Mouse (Mus musculus) liver, embryonic 15.5 days (tissue): Measurements from ENCODE around the gene Apba1. TPM values are rescaled to one million over a fixed set of nuclear protein-coding genes. Genes with fewer than 3 reads are reported as not detected.

Experiments
- ATAC-seq: fragments of 200-750 bp; cut with Nextera tagmentation; 2 replicates; pipeline ENCODE4 v1.8.0; 2017; ENCODE audit warnings: moderate number of reproducible peaks, mild to moderate bottlenecking, moderate library complexity; ENCODE audit not compliant: insufficient read depth
- H3K27ac ChIP-seq: fragments of 300-500 bp; sonication (generic); replicated peaks from 2 replicates; pipeline ENCODE4 v1.5.1; 2015; ENCODE audit warnings: mild to moderate bottlenecking, inconsistent platforms
- H3K27me3 ChIP-seq: fragments of 300-500 bp; sonication (generic); 2 replicates; pipeline ENCODE4 v1.6.1; 2015; ENCODE audit warnings: mild to moderate bottlenecking, inconsistent platforms
- H3K36me3 ChIP-seq: fragments of 300-500 bp; sonication (generic); replicated peaks from 2 replicates; pipeline ENCODE4 v1.6.1; 2015; ENCODE audit warnings: moderate library complexity, mild to moderate bottlenecking, inconsistent platforms
- H3K4me1 ChIP-seq: fragments of 300-500 bp; sonication (generic); replicated peaks from 2 replicates; pipeline ENCODE4 v1.6.1; 2015; ENCODE audit warnings: inconsistent platforms
- H3K4me2 ChIP-seq: fragments of 300-500 bp; sonication (generic); 2 replicates; pipeline ENCODE4 v1.6.1; 2015; ENCODE audit warnings: moderate library complexity, mild to moderate bottlenecking, inconsistent platforms
- H3K4me3 ChIP-seq: fragments of 300-500 bp; sonication (generic); replicated peaks from 2 replicates; pipeline ENCODE4 v1.5.1; 2015; ENCODE audit warnings: mild to moderate bottlenecking, inconsistent platforms
- H3K9ac ChIP-seq: fragments of 300-500 bp; sonication (generic); 2 replicates; pipeline ENCODE4 v1.6.1; 2015; ENCODE audit warnings: moderate library complexity, mild to moderate bottlenecking, inconsistent platforms
- H3K9me3 ChIP-seq: fragments of 300-500 bp; sonication (generic); replicated peaks from 2 replicates; pipeline ENCODE4 v1.6.1; 2016; ENCODE audit warnings: inconsistent platforms
- WGBS: fragments of 180-500 bp; shearing (Covaris S2); methylation state at CpG from one replicate; pipeline ENCODE4 v1.1.7; 2015; ENCODE audit warnings: mixed read lengths; ENCODE audit not compliant: insufficient replicate concordance; 5-methylcytosine and 5-hydroxymethylcytosine counted together
- polyA plus RNA-seq: library from polyadenylated mRNA; unstranded; fragments of >200 nt; fragmentation: Nextera tagmentation; extraction: Ambion mirVana; gene quantifications from 2 replicates; pipeline ENCODE4 v1.2.1, GENCODE M21; 2015

Apba1 gene
- polyA plus RNA-seq, 1 experiment from 2014 or later, result 0.07 TPM

GRCm38 (mm10) chr19:23807371-23807770 is 48.7 kb downstream of the Apba1 start:
- no peak for ATAC-seq
- no peak overlapping the region for H3K4me3 ChIP-seq
- no peak overlapping the region for H3K27ac ChIP-seq
- 65% methylated on average over 8 of the region's 8 CpGs for WGBS
- H3K4me2 ChIP-seq, result no peak overlapping the region
- no peaks in the 10 kb centered on the region for H3K27me3 ChIP-seq
- H3K9me3 ChIP-seq, result no peaks in the 10 kb centered on the region
- H3K4me1 ChIP-seq, result no peaks in the 10 kb centered on the region
- H3K9ac ChIP-seq, result no peak overlapping the region
- H3K36me3 ChIP-seq, result no peaks in the 10 kb centered on the region

DNA sequence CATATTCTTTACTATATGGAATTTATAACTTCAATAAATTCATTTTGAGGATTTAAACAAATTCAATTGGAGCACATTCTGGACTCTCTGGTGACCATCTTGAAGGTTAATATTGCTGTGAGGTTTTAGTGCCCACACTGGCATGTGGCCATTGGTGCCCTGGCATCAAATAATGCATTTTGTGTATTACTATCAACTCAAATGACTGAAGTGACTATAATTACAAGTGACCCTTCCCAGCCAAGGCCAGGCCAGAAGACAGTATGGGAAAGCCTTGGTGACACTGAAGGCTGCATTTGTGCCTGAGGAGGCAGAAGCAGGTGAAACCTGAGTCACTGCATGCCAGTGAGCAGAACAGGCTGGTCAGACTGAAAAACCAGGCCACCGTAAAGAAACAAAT is 50.5 kb downstream of the Apba1 start:
- Histone ChIP-seq H3K27me3 (no peaks in the 10 kb centered on the region), H3K9me3 (no peaks in the 10 kb centered on the region), H3K27ac (no peak overlapping the region), H3K4me3 (no peak overlapping the region), H3K36me3 (no peaks in the 10 kb centered on the region), H3K9ac (no peak overlapping the region), H3K4me1 (no peaks in the 10 kb centered on the region), H3K4me2 (no peak overlapping the region)
- no peak for ATAC-seq
- 82% methylated on average over 1 of the region's 1 CpGs for WGBS

DNA sequence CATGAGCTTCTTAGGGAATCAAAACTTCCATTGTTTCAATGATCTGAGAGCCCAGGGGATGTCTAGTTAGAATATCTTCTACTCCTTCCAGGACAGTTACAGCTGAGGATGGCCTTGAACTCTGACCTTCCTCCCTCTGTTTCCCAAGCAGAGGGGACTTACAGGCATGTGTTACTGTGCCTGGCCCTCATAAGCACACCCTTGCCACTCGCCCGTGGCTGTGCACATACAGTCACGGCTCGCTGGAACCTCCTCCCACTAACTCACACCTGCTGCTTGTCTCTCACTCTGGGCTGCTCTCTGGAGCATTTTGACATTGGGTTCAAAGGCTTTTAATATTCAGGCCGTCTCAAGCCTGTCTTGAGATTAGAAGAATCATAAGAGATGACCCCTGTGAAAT is 51.8 kb downstream of the Apba1 start:
- H3K4me2 ChIP-seq, result no peak overlapping the region
- 61% methylated on average over 5 of the region's 5 CpGs for WGBS
- H3K36me3 ChIP-seq, result no peaks in the 10 kb centered on the region
- no peak for ATAC-seq
- H3K9me3 ChIP-seq, result no peaks in the 10 kb centered on the region
- H3K27me3 ChIP-seq, result no peaks in the 10 kb centered on the region
- no peak overlapping the region for H3K4me3 ChIP-seq
- no peak overlapping the region for H3K9ac ChIP-seq
- no peaks in the 10 kb centered on the region for H3K4me1 ChIP-seq
- no peak overlapping the region for H3K27ac ChIP-seq

- H3K9ac ChIP-seq, result no peak overlapping the region
- H3K4me2 ChIP-seq, result no peak overlapping the region
- H3K27me3 ChIP-seq, result no peaks in the 10 kb centered on the region
- no peak overlapping the region for H3K4me3 ChIP-seq
- no peaks in the 10 kb centered on the region for H3K4me1 ChIP-seq
- H3K9me3 ChIP-seq, result no peaks in the 10 kb centered on the region
- no peak overlapping the region for H3K27ac ChIP-seq
- no peak for ATAC-seq
- H3K36me3 ChIP-seq, result no peaks in the 10 kb centered on the region
- WGBS, result 68% methylated on average over 5 of the region's 5 CpGs
Observed at GRCm38 (mm10) chr19:23810976-23811375, 52.3 kb downstream of the Apba1 start.

GRCm38 (mm10) chr19:23816762-23817161 is 58.1 kb downstream of the Apba1 start:
- no peaks in the 10 kb centered on the region for H3K36me3 ChIP-seq
- H3K27me3 ChIP-seq, result no peaks in the 10 kb centered on the region
- H3K9me3 ChIP-seq, result no peaks in the 10 kb centered on the region
- WGBS, result 71% methylated on average over 13 of the region's 13 CpGs
- no peak overlapping the region for H3K27ac ChIP-seq
- H3K4me2 ChIP-seq, result no peak overlapping the region
- no peak overlapping the region for H3K9ac ChIP-seq
- no peaks in the 10 kb centered on the region for H3K4me1 ChIP-seq
- H3K4me3 ChIP-seq, result no peak overlapping the region
- ATAC-seq, result no peak

GRCm38 (mm10) chr19:23817196-23817595 is 58.5 kb downstream of the Apba1 start:
- H3K4me3 ChIP-seq, result no peak overlapping the region
- H3K9ac ChIP-seq, result no peak overlapping the region
- H3K9me3 ChIP-seq, result no peaks in the 10 kb centered on the region
- 59% methylated on average over 6 of the region's 6 CpGs for WGBS
- H3K27ac ChIP-seq, result no peak overlapping the region
- H3K27me3 ChIP-seq, result no peaks in the 10 kb centered on the region
- no peaks in the 10 kb centered on the region for H3K4me1 ChIP-seq
- no peak overlapping the region for H3K4me2 ChIP-seq
- no peaks in the 10 kb centered on the region for H3K36me3 ChIP-seq
- ATAC-seq, result no peak

- no peaks in the 10 kb centered on the region for H3K27me3 ChIP-seq
- no peak for ATAC-seq
- no peaks in the 10 kb centered on the region for H3K9me3 ChIP-seq
- H3K9ac ChIP-seq, result no peak overlapping the region
- H3K36me3 ChIP-seq, result no peaks in the 10 kb centered on the region
- no peaks in the 10 kb centered on the region for H3K4me1 ChIP-seq
- 56% methylated on average over 8 of the region's 8 CpGs for WGBS
- no peak overlapping the region for H3K4me2 ChIP-seq
- no peak overlapping the region for H3K27ac ChIP-seq
- no peak overlapping the region for H3K4me3 ChIP-seq
Observed at GRCm38 (mm10) chr19:23819882-23820281, 61.2 kb downstream of the Apba1 start.

DNA sequence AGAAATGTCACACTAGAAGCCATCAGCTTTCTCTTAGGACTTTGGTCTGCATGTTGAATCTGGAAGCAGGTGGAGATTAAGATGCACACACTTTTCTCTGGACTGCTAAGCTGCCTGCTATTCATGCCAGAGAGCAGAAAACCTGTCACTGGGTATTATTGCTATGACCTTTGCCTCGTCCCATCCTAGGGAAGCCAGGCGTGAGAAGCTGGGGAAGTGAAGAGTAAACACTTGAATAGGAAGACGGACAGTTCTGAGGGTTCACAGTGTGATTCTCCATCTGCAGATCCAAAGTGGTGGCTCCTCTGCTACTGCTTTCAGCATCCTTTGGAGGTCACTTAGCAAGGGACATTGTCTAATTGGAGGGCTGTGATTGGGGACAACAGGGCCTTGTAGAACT is 63.8 kb downstream of the Apba1 start:
- Histone ChIP-seq H3K27ac (no peak overlapping the region), H3K4me3 (no peak overlapping the region), H3K36me3 (no peaks in the 10 kb centered on the region), H3K4me1 (no peaks in the 10 kb centered on the region), H3K27me3 (no peaks in the 10 kb centered on the region), H3K9ac (no peak overlapping the region), H3K4me2 (no peak overlapping the region), H3K9me3 (no peaks in the 10 kb centered on the region)
- 49% methylated on average over 3 of the region's 3 CpGs for WGBS
- no peak for ATAC-seq

DNA sequence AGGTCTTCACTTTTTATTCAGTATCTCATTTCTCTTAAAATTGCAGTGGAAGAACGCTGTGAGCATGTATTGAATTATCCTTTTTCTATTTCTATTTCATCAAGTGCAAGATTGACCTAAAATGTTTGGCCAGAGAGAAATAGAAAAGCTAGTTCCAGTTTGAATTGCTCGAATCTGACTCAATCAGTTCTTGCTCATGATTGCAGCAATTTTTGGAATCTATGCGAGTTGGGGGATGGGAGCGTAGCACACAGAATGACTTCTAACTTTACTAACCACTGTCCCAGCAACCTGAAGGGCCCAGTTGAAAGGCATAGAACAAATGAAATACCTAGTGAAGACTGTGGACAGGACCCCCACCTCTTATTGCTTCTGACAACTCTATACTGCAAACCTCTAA is 64.8 kb downstream of the Apba1 start:
- Histone ChIP-seq H3K27ac (no peak overlapping the region), H3K4me2 (no peak overlapping the region), H3K9me3 (no peaks in the 10 kb centered on the region), H3K9ac (no peak overlapping the region), H3K4me3 (no peak overlapping the region), H3K4me1 (no peaks in the 10 kb centered on the region), H3K36me3 (no peaks in the 10 kb centered on the region), H3K27me3 (no peaks in the 10 kb centered on the region)
- 63% methylated on average over 4 of the region's 4 CpGs for WGBS
- ATAC-seq, result no peak

GRCm38 (mm10) chr19:23826251-23826650 is 67.6 kb downstream of the Apba1 start:
- Histone ChIP-seq H3K4me2 (no peak overlapping the region), H3K4me3 (no peak overlapping the region), H3K9ac (no peak overlapping the region), H3K9me3 (no peaks in the 10 kb centered on the region), H3K36me3 (no peaks in the 10 kb centered on the region), H3K4me1 (no peaks in the 10 kb centered on the region), H3K27ac (no peak overlapping the region), H3K27me3 (no peaks in the 10 kb centered on the region)
- 62% methylated on average over 8 of the region's 8 CpGs for WGBS
- ATAC-seq, result no peak

GRCm38 (mm10) chr19:23830761-23831160 is 72.1 kb downstream of the Apba1 start:
- no peak for ATAC-seq
- 73% methylated on average over 7 of the region's 7 CpGs for WGBS

More at GRCm38 (mm10) chr19:23830761-23831160, 72.1 kb downstream of the Apba1 start:
- Histone ChIP-seq H3K4me3 (no peak overlapping the region), H3K4me1 (no peaks in the 10 kb centered on the region), H3K36me3 (no peaks in the 10 kb centered on the region), H3K4me2 (no peak overlapping the region), H3K27me3 (no peaks in the 10 kb centered on the region), H3K9ac (no peak overlapping the region), H3K9me3 (no peaks in the 10 kb centered on the region), H3K27ac (no peak overlapping the region)
